Mouse (Mus musculus): ENCODE results near the gene Ssu2. TPM values are rescaled to one million over a fixed set of nuclear protein-coding genes. Genes with fewer than 3 reads are reported as not detected.

Gene Ssu2
- polyA plus RNA-seq, 1 experiment from 2014 or later: not detected

Other genes starting within 250 kb of the Ssu2 start
- gene Lmcd1, start 114.3 kb downstream of the Ssu2 start, polyA plus RNA-seq (2014; fragmentation: Nextera tagmentation; extraction: Ambion mirVana): 11.5 and 16.2 TPM in 2 replicates
- not detected in 2 replicates for gene Cav3, start 71.5 kb upstream of the Ssu2 start, polyA plus RNA-seq (2014; fragmentation: Nextera tagmentation; extraction: Ambion mirVana)
- 0.64 and 1.1 TPM in 2 replicates for gene Oxtr, start 101.9 kb upstream of the Ssu2 start, polyA plus RNA-seq (2014; fragmentation: Nextera tagmentation; extraction: Ambion mirVana)

All from midbrain, embryonic 14.5 days (tissue).